Mouse (Mus musculus): ENCODE measurements around the gene Nfkbil1.

Gene Nfkbil1

GRCm38 (mm10) chr17:35254241-35255098 lies 18.9 kb upstream of the Nfkbil1 start:
- DNase-seq (ENCODE audit: low spot score), result no peak

GRCm38 (mm10) chr17:35253293-35254093 lies 17.9 kb upstream of the Nfkbil1 start:
- no peak for DNase-seq (ENCODE audit: low spot score)

- no peak for DNase-seq (ENCODE audit: low spot score)
Measured at GRCm38 (mm10) chr17:35252619-35253292, 17.2 kb upstream of the Nfkbil1 start.

- no peak for DNase-seq (ENCODE audit: low spot score)
Measured at GRCm38 (mm10) chr17:35251981-35252380, 16.4 kb upstream of the Nfkbil1 start.

GRCm38 (mm10) chr17:35251162-35251719 lies 15.6 kb upstream of the Nfkbil1 start:
- DNase-seq (ENCODE audit: low spot score), result no peak

- no peak for DNase-seq (ENCODE audit: low spot score)
Measured at GRCm38 (mm10) chr17:35250348-35251120, 14.9 kb upstream of the Nfkbil1 start.

- DNase-seq (ENCODE audit: low spot score), result no peak
Measured at GRCm38 (mm10) chr17:35249451-35250197, 14.0 kb upstream of the Nfkbil1 start.

- DNase-seq (ENCODE audit: low spot score), result no peak
Measured at GRCm38 (mm10) chr17:35248986-35249385, 13.4 kb upstream of the Nfkbil1 start.

- no peak for DNase-seq (ENCODE audit: low spot score)
Measured at GRCm38 (mm10) chr17:35247144-35247543, 11.6 kb upstream of the Nfkbil1 start.

- no peak for DNase-seq (ENCODE audit: low spot score)
Measured at GRCm38 (mm10) chr17:35245731-35246623, 10.4 kb upstream of the Nfkbil1 start.

GRCm38 (mm10) chr17:35244999-35245398 lies 9.4 kb upstream of the Nfkbil1 start:
- DNase-seq (ENCODE audit: low spot score), result no peak

- no peak for DNase-seq (ENCODE audit: low spot score)
Measured at GRCm38 (mm10) chr17:35243086-35243485, 7.5 kb upstream of the Nfkbil1 start.

- DNase-seq (ENCODE audit: low spot score), result peak; percentile 84
Measured at GRCm38 (mm10) chr17:35242015-35242941, 6.7 kb upstream of the Nfkbil1 start.

- DNase-seq (ENCODE audit: low spot score), result peak; percentile 96
Measured at GRCm38 (mm10) chr17:35241305-35242014, 5.9 kb upstream of the Nfkbil1 start, which contains the start of gene Ddx39b. Gene Ddx39b, plus strand, starts transcription at chr17:35241746.

GRCm38 (mm10) chr17:35240384-35241304 lies 5.1 kb upstream of the Nfkbil1 start:
- peak; percentile 78 for DNase-seq (ENCODE audit: low spot score)

GRCm38 (mm10) chr17:35239700-35240099 lies 4.1 kb upstream of the Nfkbil1 start:
- DNase-seq (ENCODE audit: low spot score), result no peak

- no peak for DNase-seq (ENCODE audit: low spot score)
Measured at GRCm38 (mm10) chr17:35237504-35237903, 1.9 kb upstream of the Nfkbil1 start.

All from testis, postnatal 14 days (tissue).